Mouse (Mus musculus): ENCODE results near the gene Olfr766-ps1. TPM values are rescaled to one million over a fixed set of nuclear protein-coding genes. Genes with fewer than 3 reads are reported as not detected.

Gene Olfr766-ps1
- polyA plus RNA-seq (2021; fragmentation: Nextera tagmentation), result not detected in 2 replicates
- long read RNA-seq, experiment 1, result 0 reads
- long read RNA-seq, experiment 2, result 0 reads

DNA sequence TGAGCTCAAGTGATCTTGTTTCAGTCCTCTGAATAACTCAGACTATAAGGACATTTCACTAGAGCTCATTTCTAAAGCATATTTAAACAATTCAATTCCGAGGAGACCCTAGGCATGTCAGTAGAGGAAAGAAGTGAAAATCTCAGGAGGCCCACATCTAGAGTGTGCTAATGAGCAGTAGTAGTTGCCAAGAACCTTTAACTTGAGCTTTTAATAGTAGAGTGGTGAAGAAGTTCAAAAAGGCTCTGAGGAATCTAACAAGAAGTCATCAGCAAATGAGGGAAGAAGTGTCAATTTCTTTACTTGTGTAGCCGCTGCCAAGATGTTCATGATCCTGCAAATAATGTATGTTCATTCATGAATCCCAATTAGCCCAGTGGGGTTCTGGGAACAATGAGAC is at the start of gene Olfr766-ps1:
Olfr766-ps1 (minus strand) TSS at position 101 of the 400 bp plus-strand sequence.

DNA sequence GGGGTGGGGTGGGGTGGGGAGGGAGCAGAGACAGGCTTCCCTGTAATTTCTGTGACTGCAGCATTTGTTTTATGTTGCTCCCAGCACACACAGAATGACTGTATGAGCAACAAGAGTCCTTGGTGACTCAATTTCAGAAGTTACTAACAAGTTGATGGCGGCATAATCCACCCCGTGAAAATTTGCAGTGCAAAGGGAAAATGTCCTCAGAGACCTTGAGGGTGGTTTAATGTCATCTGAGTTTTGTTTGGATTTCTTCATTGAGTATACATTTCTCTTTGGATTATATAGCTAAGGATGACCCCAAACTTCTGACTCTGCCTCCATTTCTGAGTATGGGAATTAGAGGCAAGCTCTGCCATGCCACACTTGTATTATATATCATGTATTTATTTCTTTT is 49.0 kb upstream of the Olfr766-ps1 start, which contains the start of gene Olfr769:
Olfr769 (minus strand) TSS at position 101 of the 400 bp plus-strand sequence.

DNA sequence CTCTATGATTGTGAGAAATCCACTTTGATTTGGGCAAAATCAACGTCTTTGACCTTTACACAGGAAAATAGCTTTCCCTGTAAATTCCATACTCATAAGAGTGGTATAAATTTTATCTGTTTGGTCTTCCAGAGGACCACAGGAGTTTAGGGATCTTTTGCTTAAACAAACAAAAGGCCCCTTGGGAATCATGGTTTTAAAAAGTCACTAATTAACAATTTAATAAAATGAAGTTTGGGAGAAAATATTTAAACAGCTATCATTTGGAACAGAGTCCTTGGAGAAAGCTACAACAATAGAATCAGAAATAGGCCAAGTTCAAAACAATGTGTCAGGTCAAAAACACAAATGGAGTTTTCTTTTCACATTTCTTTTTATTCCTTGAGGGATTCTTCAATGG is 30.5 kb upstream of the Olfr766-ps1 start, which contains the start of gene Olfr768:
Olfr768 (minus strand) TSS at position 101 of the 400 bp plus-strand sequence.

DNA sequence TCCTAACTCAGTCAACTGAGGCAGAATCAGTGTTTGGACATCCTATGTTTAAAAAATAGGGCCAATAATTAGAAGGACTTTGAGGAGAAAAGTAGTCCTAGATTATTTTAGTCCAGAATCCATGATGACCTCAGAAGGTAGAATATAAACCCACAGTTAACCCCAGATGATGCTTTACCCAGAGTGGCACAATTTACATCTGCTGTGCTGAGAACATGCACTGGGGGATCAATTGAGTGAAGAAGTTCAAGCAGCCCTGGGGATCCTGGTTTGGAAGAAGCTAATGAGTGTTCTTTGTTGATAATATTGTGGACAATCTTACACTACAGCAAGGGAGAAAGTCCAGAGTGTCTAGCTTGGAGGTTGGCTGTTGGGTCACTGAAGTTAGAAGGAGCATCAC is 14.0 kb upstream of the Olfr766-ps1 start, which contains the start of gene Olfr767:
Olfr767 (minus strand) TSS at position 101 of the 400 bp plus-strand sequence.

DNA sequence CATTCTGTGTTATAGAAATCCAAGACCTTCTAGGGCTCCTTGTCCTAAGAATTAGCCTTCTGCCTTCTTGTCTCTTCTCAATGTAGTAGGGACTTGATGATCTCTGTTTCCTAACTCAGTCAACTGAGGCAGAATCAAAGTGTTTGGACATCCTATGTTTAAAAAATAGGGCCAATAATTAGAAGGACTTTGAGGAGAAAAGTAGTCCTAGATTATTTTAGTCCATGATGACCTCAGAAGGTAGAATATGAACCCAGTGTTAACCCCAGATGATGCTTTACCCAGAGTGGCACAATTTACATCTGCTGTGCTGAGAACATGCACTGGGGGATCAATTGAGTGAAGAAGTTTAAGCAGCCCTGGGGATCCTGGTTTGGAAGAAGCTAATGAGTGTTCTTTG is 18.9 kb downstream of the Olfr766-ps1 start, which contains the start of gene Olfr765:
Olfr765 (minus strand) TSS at position 101 of the 400 bp plus-strand sequence.

DNA sequence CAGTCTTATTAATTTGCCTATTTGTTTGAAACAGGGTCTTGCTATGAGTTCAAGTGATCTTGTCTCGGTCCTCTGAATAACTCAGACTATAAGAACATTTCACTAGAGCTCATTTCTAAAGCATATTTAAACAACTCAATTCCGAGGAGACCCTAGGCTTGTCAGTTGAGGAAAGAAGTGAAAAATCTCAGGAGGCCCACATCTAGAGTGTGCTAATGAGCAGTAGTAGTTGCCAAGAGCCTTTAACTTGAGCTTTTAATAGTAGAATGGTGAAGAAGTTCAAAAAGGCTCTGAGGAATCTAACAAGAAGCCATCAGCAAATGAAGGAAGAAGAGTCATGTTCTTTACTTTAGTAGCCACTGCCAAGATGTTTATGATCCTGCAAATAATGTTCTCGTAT is 29.0 kb downstream of the Olfr766-ps1 start, which contains the start of gene Olfr764-ps1:
Olfr764-ps1 (minus strand) TSS at position 101 of the 400 bp plus-strand sequence.

Other genes with a start within 250 kb of the Olfr766-ps1 start
- 21.7 and 22.4 TPM in 2 replicates for gene Ormdl2, start 247.3 kb downstream of the Olfr766-ps1 start, polyA plus RNA-seq (2021; fragmentation: Nextera tagmentation)
- gene Gdf11, start 177.3 kb downstream of the Olfr766-ps1 start, polyA plus RNA-seq (2021; fragmentation: Nextera tagmentation), result 2.9 and 4.7 TPM in 2 replicates
- gene Cd63, start 168.0 kb downstream of the Olfr766-ps1 start, polyA plus RNA-seq (2021; fragmentation: Nextera tagmentation), result 156 and 164 TPM in 2 replicates
- 7.4 and 8.4 TPM in 2 replicates for gene Rdh5, start 146.1 kb downstream of the Olfr766-ps1 start, polyA plus RNA-seq (2021; fragmentation: Nextera tagmentation)
- 336 and 357 TPM in 2 replicates for gene Bloc1s1, start 144.9 kb downstream of the Olfr766-ps1 start, polyA plus RNA-seq (2021; fragmentation: Nextera tagmentation)
- 2.2 and 2.5 TPM in 2 replicates for gene Itga7, start 135.2 kb downstream of the Olfr766-ps1 start, polyA plus RNA-seq (2021; fragmentation: Nextera tagmentation)
- not detected in 2 replicates for gene Mettl7b, start 108.0 kb downstream of the Olfr766-ps1 start, polyA plus RNA-seq (2021; fragmentation: Nextera tagmentation)
- not detected in 2 replicates for gene Olfr9, start 79.5 kb downstream of the Olfr766-ps1 start, polyA plus RNA-seq (2021; fragmentation: Nextera tagmentation)
- not detected in 2 replicates for gene Olfr763, start 58.2 kb downstream of the Olfr766-ps1 start, polyA plus RNA-seq (2021; fragmentation: Nextera tagmentation)
- not detected in 2 replicates for gene Olfr764-ps1, start 29.1 kb downstream of the Olfr766-ps1 start, polyA plus RNA-seq (2021; fragmentation: Nextera tagmentation)
- not detected in 2 replicates for gene Olfr765, start 19.0 kb downstream of the Olfr766-ps1 start, polyA plus RNA-seq (2021; fragmentation: Nextera tagmentation)
- gene Olfr767, start 13.9 kb upstream of the Olfr766-ps1 start, polyA plus RNA-seq (2021; fragmentation: Nextera tagmentation), result not detected in 2 replicates
- not detected in 2 replicates for gene Olfr768, start 30.4 kb upstream of the Olfr766-ps1 start, polyA plus RNA-seq (2021; fragmentation: Nextera tagmentation)
- not detected in 2 replicates for gene Olfr769, start 48.9 kb upstream of the Olfr766-ps1 start, polyA plus RNA-seq (2021; fragmentation: Nextera tagmentation)
- gene Olfr770, start 70.0 kb upstream of the Olfr766-ps1 start, polyA plus RNA-seq (2021; fragmentation: Nextera tagmentation), result not detected in 2 replicates
- not detected in 2 replicates for gene Olfr771, start 95.8 kb upstream of the Olfr766-ps1 start, polyA plus RNA-seq (2021; fragmentation: Nextera tagmentation)
- not detected in 2 replicates for gene Olfr772, start 108.9 kb upstream of the Olfr766-ps1 start, polyA plus RNA-seq (2021; fragmentation: Nextera tagmentation)
- not detected in 2 replicates for gene Olfr773, start 118.4 kb upstream of the Olfr766-ps1 start, polyA plus RNA-seq (2021; fragmentation: Nextera tagmentation)
- gene Olfr774, start 167.2 kb upstream of the Olfr766-ps1 start, polyA plus RNA-seq (2021; fragmentation: Nextera tagmentation), result not detected in 2 replicates
- gene Olfr775, start 179.4 kb upstream of the Olfr766-ps1 start, polyA plus RNA-seq (2021; fragmentation: Nextera tagmentation), result not detected in 2 replicates
- gene Olfr776, start 190.2 kb upstream of the Olfr766-ps1 start, polyA plus RNA-seq (2021; fragmentation: Nextera tagmentation), result not detected in 2 replicates
- not detected in 2 replicates for gene Olfr777, start 202.5 kb upstream of the Olfr766-ps1 start, polyA plus RNA-seq (2021; fragmentation: Nextera tagmentation)
- gene Olfr780, start 249.1 kb upstream of the Olfr766-ps1 start, polyA plus RNA-seq (2021; fragmentation: Nextera tagmentation), result not detected in 2 replicates